ENCODE assay signal across 10 mouse cellular contexts in the genomic region with DNA sequence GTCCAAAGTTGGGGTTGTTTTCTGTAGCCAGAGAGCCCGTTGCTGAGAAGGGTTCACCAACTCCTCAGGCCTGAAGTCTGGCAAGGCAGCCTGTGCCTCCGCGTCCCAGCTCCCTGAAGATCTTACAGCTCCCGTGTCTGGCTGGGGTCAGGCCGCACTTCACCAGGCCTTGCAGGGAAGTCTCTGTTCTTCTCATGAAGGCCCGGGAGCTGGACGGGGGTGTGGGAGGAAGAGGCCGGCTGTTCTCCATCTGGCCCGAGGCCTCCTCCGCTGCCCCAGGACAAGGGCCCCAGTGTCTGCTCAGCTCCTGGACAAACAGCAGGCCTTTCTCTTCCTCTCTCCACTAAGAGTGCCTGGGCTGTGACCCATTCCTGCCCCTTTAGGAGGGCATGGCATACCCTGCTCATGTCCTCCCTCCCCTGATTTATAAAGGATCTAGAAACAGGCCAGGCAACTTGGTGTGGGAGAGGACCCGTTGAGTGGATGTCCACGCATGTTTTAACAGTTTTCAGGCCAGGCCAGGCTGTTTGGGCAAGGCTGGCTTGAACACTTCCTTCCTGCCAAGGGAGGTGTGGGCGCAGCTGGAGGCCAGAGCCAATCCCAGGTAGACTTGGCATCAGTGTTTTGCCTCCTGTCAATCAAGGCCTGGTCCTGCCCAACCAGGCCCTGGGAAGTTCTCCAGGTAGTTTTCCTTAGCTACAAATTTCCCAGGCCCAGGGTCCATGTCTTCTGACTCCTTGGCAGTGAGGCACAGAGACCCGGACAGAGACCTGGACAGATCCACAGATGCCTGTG. TPM values are rescaled to one million over a fixed set of nuclear protein-coding genes. Genes with fewer than 3 reads are reported as not detected.
DNase-seq lines count a peak whose midpoint lies in the region; ATAC-seq and TF ChIP-seq lines count a peak whose summit lies in the region.
"Had no signal": no experiment of that assay in that cellular context is flagged by ENCODE, and none has a peak within 500 bp of the region (broad histone marks: within the 10 kb centered on the region; RNA-seq: fewer than 3 reads in every experiment).

No protein-coding gene starts in this region.

- H3K4me1 ChIP-seq in forebrain, postnatal 0 days (ENCODE audit: insufficient read depth) = no peaks in the 10 kb centered on the region
- H3K4me1 ChIP-seq in forebrain, embryonic 16.5 days (replicated peaks; ENCODE audit: control insufficient read depth, insufficient read depth, low read length) = no peaks in the 10 kb centered on the region
- H3K4me1 ChIP-seq in neural tube, embryonic 15.5 days = no peaks in the 10 kb centered on the region
- peaks cover 22% of the 10 kb centered on the region; the same call in 1 of the 2 replicates for H3K4me1 ChIP-seq in intestine, embryonic 14.5 days (replicated peaks; ENCODE audit: control insufficient read depth, insufficient read depth, low read length)
- H3K4me1 ChIP-seq in stomach, embryonic 16.5 days (ENCODE audit: control insufficient read depth, insufficient read depth, low read length) = peaks cover 16% of the 10 kb centered on the region

- no peaks in the 10 kb centered on the region for H3K9me3 ChIP-seq in forebrain, postnatal 0 days (ENCODE audit: low read length)
- 0 out of 2 replicates have a peak, but pooled peaks cover 2% of the 10 kb centered on the region for H3K9me3 ChIP-seq in forebrain, embryonic 16.5 days (ENCODE audit: control insufficient read depth, low read length)
- no peaks in the 10 kb centered on the region for H3K9me3 ChIP-seq in neural tube, embryonic 15.5 days (replicated peaks)
- H3K9me3 ChIP-seq in intestine, embryonic 14.5 days (ENCODE audit: control insufficient read depth, low read length) = no peaks in the 10 kb centered on the region
- H3K9me3 ChIP-seq in stomach, embryonic 16.5 days (replicated peaks; ENCODE audit: control insufficient read depth, low read length) = no peaks in the 10 kb centered on the region

- no peaks in the 10 kb centered on the region for H3K27me3 ChIP-seq in forebrain, postnatal 0 days (ENCODE audit: insufficient read depth, low read length)
- no peaks in the 10 kb centered on the region for H3K27me3 ChIP-seq in forebrain, embryonic 16.5 days (replicated peaks; ENCODE audit: control insufficient read depth, insufficient read depth, low read length)
- H3K27me3 ChIP-seq in neural tube, embryonic 15.5 days (replicated peaks) = peaks cover 4% of the 10 kb centered on the region; the same call in 1 of the 2 replicates
- H3K27me3 ChIP-seq in intestine, embryonic 14.5 days (replicated peaks; ENCODE audit: control insufficient read depth, insufficient read depth, low read length) = no peaks in the 10 kb centered on the region
- H3K27me3 ChIP-seq in stomach, embryonic 16.5 days (ENCODE audit: control insufficient read depth, insufficient read depth, low read length) = no peaks in the 10 kb centered on the region

- DNase-seq in forebrain, postnatal 0 days = no peak
- DNase-seq in neural tube, embryonic 10.5 days (ENCODE audit: extremely low spot score, low spot score) = peak; percentile 46
- no peak for DNase-seq in intestine, embryonic 14.5 days (ENCODE audit: low spot score)
- DNase-seq in MN1 (ENCODE audit: low spot score) = no peak
- DNase-seq: adrenal gland, adult 8-10 months had no signal

- WGBS in forebrain, postnatal 0 days = 79% methylated on average over 14 of the region's 14 CpGs
- WGBS in forebrain, embryonic 16.5 days = 77% methylated on average over 14 of the region's 14 CpGs
- 70% methylated on average over 14 of the region's 14 CpGs for WGBS in neural tube, embryonic 15.5 days
- 37% methylated on average over 14 of the region's 14 CpGs for WGBS in intestine, embryonic 14.5 days
- 47% methylated on average over 14 of the region's 14 CpGs for WGBS in stomach, embryonic 16.5 days

- TF ChIP-seq CTCF in forebrain, postnatal 0 days (IDR thresholded peaks at IDR 0.05; ENCODE audit: low read depth) = no peak

- H3K9ac ChIP-seq in forebrain, postnatal 0 days = no peak overlapping the region
- no peak overlapping the region for H3K9ac ChIP-seq in forebrain, embryonic 16.5 days (replicated peaks; ENCODE audit: low read depth, low read length)
- no peak overlapping the region for H3K9ac ChIP-seq in neural tube, embryonic 15.5 days (replicated peaks)
- H3K9ac ChIP-seq in intestine, embryonic 14.5 days (ENCODE audit: low read length) = 0 out of 2 replicates have a peak overlapping the region, but pooled peaks have one; percentile 21
- peak overlapping the region; percentile 48 for H3K9ac ChIP-seq in stomach, embryonic 16.5 days (ENCODE audit: low read length)

- H3K36me3 ChIP-seq in forebrain, postnatal 0 days (ENCODE audit: insufficient read depth) = no peaks in the 10 kb centered on the region
- no peaks in the 10 kb centered on the region for H3K36me3 ChIP-seq in forebrain, embryonic 16.5 days (ENCODE audit: control insufficient read depth, insufficient read depth)
- no peaks in the 10 kb centered on the region for H3K36me3 ChIP-seq in neural tube, embryonic 15.5 days
- no peaks in the 10 kb centered on the region for H3K36me3 ChIP-seq in intestine, embryonic 14.5 days (ENCODE audit: control insufficient read depth, insufficient read depth, low read length)
- H3K36me3 ChIP-seq in stomach, embryonic 16.5 days (ENCODE audit: control insufficient read depth, insufficient read depth, low read length) = no peaks in the 10 kb centered on the region

- H3K4me2 ChIP-seq in forebrain, postnatal 0 days (ENCODE audit: low read depth) = no peak overlapping the region
- no peak overlapping the region for H3K4me2 ChIP-seq in forebrain, embryonic 16.5 days (ENCODE audit: low read length)
- no peak overlapping the region for H3K4me2 ChIP-seq in neural tube, embryonic 15.5 days
- H3K4me2 ChIP-seq in intestine, embryonic 14.5 days (ENCODE audit: low read length) = no peak overlapping the region
- no peak overlapping the region for H3K4me2 ChIP-seq in stomach, embryonic 16.5 days (ENCODE audit: low read depth, low read length)
- H3K4me2 ChIP-seq: midbrain, embryonic 11.5 days had no signal

- H3K27ac ChIP-seq in forebrain, postnatal 0 days (ENCODE audit: low read depth, low read length) = no peak overlapping the region
- H3K27ac ChIP-seq in forebrain, embryonic 16.5 days (ENCODE audit: low read length) = no peak overlapping the region
- H3K27ac ChIP-seq in neural tube, embryonic 15.5 days (replicated peaks) = no peak overlapping the region; the same call in 1 of the 2 replicates
- peak overlapping the region; percentile 83 for H3K27ac ChIP-seq in intestine, embryonic 14.5 days (ENCODE audit: low read depth)
- peak overlapping the region; percentile 90 for H3K27ac ChIP-seq in stomach, embryonic 16.5 days (ENCODE audit: low read length)

- no peak overlapping the region for H3K4me3 ChIP-seq in forebrain, postnatal 0 days (ENCODE audit: low read depth, low read length)
- H3K4me3 ChIP-seq in forebrain, embryonic 16.5 days (replicated peaks; ENCODE audit: low read length) = no peak overlapping the region
- no peak overlapping the region for H3K4me3 ChIP-seq in neural tube, embryonic 15.5 days (replicated peaks)
- H3K4me3 ChIP-seq in intestine, embryonic 14.5 days (ENCODE audit: low read depth, low read length) = no peak overlapping the region
- no peak overlapping the region for H3K4me3 ChIP-seq in stomach, embryonic 16.5 days (replicated peaks; ENCODE audit: low read length)

- ATAC-seq in forebrain, postnatal 0 days = peak; percentile 34
- no peak for ATAC-seq in forebrain, embryonic 16.5 days
- no peak for ATAC-seq in neural tube, embryonic 15.5 days (ENCODE audit: low FRiP score)
- no peak for ATAC-seq in intestine, embryonic 14.5 days (replicated peaks; ENCODE audit: low FRiP score, low TSS enrichment, low read depth)
- ATAC-seq in stomach, embryonic 16.5 days (ENCODE audit: insufficient read depth, low FRiP score) = peak; percentile 41; the same call in 1 of the 2 replicates
- no peak for ATAC-seq in cerebellum, adult (ENCODE audit: insufficient number of reproducible peaks, low FRiP score, low TSS enrichment)

RNA-seq across cellular contexts. Expression of gene Itpr3, which starts 8.5 kb away (rescaled TPM):
- total RNA-seq in forebrain, postnatal 0 days (2014; rRNA removed) = 1.8 and 2.9 TPM in 2 replicates
- 0.30 TPM in 2 replicates for polyA plus RNA-seq in forebrain, postnatal 0 days (2015; fragmentation: Nextera tagmentation; extraction: Ambion mirVana)
- polyA plus RNA-seq in forebrain, embryonic 16.5 days (2015; fragmentation: Nextera tagmentation; extraction: Ambion mirVana) = 0.63 and 0.73 TPM in 2 replicates
- polyA plus RNA-seq in neural tube, embryonic 15.5 days (2015; fragmentation: Nextera tagmentation; extraction: Ambion mirVana) = 0.82 and 2.9 TPM in 2 replicates
- 14.2 and 16.5 TPM in 2 replicates for polyA plus RNA-seq in intestine, embryonic 14.5 days (2014; fragmentation: Nextera tagmentation; extraction: Ambion mirVana)
- 15.0 and 16.7 TPM in 2 replicates for polyA plus RNA-seq in stomach, embryonic 16.5 days (2015; fragmentation: Nextera tagmentation; extraction: Ambion mirVana)

RNA-seq across cellular contexts. Expression of gene Bak1, which starts 19.8 kb away (rescaled TPM):
- total RNA-seq in forebrain, postnatal 0 days (2014; rRNA removed) = 36.5 and 48.1 TPM in 2 replicates
- polyA plus RNA-seq in forebrain, postnatal 0 days (2015; fragmentation: Nextera tagmentation; extraction: Ambion mirVana) = 2.5 and 3.5 TPM in 2 replicates
- polyA plus RNA-seq in forebrain, embryonic 16.5 days (2015; fragmentation: Nextera tagmentation; extraction: Ambion mirVana) = 2.2 and 2.7 TPM in 2 replicates
- 4.5 TPM in 2 replicates for polyA plus RNA-seq in neural tube, embryonic 15.5 days (2015; fragmentation: Nextera tagmentation; extraction: Ambion mirVana)
- polyA plus RNA-seq in intestine, embryonic 14.5 days (2014; fragmentation: Nextera tagmentation; extraction: Ambion mirVana) = 10.1 and 11.2 TPM in 2 replicates
- polyA plus RNA-seq in stomach, embryonic 16.5 days (2015; fragmentation: Nextera tagmentation; extraction: Ambion mirVana) = 6.7 and 7.0 TPM in 2 replicates

Comparison
In these comparisons a context has a peak if more than half of its experiments do, and no peak if none do; other contexts are left out.
1. ATAC-seq: peak in forebrain, postnatal 0 days (single experiment) and stomach, embryonic 16.5 days (single experiment); none in forebrain, embryonic 16.5 days (single experiment), neural tube, embryonic 15.5 days (single experiment), intestine, embryonic 14.5 days (single experiment) and cerebellum, adult (single experiment).
2. H3K27ac ChIP-seq: peak in intestine, embryonic 14.5 days (single experiment) and stomach, embryonic 16.5 days (single experiment); none in forebrain, postnatal 0 days (single experiment), forebrain, embryonic 16.5 days (single experiment) and neural tube, embryonic 15.5 days (single experiment).
3. H3K9ac ChIP-seq: peak in intestine, embryonic 14.5 days (single experiment) and stomach, embryonic 16.5 days (single experiment); none in forebrain, postnatal 0 days (single experiment), forebrain, embryonic 16.5 days (single experiment) and neural tube, embryonic 15.5 days (single experiment).